Mouse (Mus musculus): ENCODE data around the gene Sgtb. TPM values are rescaled to one million over a fixed set of nuclear protein-coding genes. Genes with fewer than 3 reads are reported as not detected.

Gene Sgtb
- polyA plus RNA-seq, 1 experiment from 2014 or later = 0.47 TPM

GRCm38 (mm10) chr13:104109816-104110521 is 428 bp downstream of the Sgtb start:
- Histone ChIP-seq H3K4me3 (replicated peaks) (peak overlapping the region; percentile 69), H3K9ac (peak overlapping the region; percentile 37; the same call in 1 of the 2 replicates), H3K27ac (replicated peaks) (no peak overlapping the region), H3K36me3 (replicated peaks) (no peaks in the 10 kb centered on the region), H3K4me1 (replicated peaks) (peaks cover 21% of the 10 kb centered on the region), H3K9me3 (replicated peaks) (no peaks in the 10 kb centered on the region), H3K4me2 (peak overlapping the region; percentile 97), H3K27me3 (peaks cover 23% of the 10 kb centered on the region)
- ATAC-seq (ENCODE audit: insufficient read depth) = peak; percentile 32; the same call in 1 of the 2 replicates
- 6% methylated on average over 38 of the region's 38 CpGs for WGBS (ENCODE audit: insufficient replicate concordance)

GRCm38 (mm10) chr13:104110526-104110925 is 985 bp downstream of the Sgtb start:
- no peak overlapping the region for H3K9ac ChIP-seq
- H3K27me3 ChIP-seq = peaks cover 23% of the 10 kb centered on the region
- H3K9me3 ChIP-seq (replicated peaks) = no peaks in the 10 kb centered on the region
- 52% methylated on average over 7 of the region's 7 CpGs for WGBS (ENCODE audit: insufficient replicate concordance)
- H3K27ac ChIP-seq (replicated peaks) = no peak overlapping the region
- no peak for ATAC-seq (ENCODE audit: insufficient read depth)
- H3K36me3 ChIP-seq (replicated peaks) = no peaks in the 10 kb centered on the region
- peak overlapping the region; percentile 69; the same call in 1 of the 2 replicates for H3K4me3 ChIP-seq (replicated peaks)
- peak overlapping the region; percentile 97 for H3K4me2 ChIP-seq
- H3K4me1 ChIP-seq (replicated peaks) = peaks cover 21% of the 10 kb centered on the region

DNA sequence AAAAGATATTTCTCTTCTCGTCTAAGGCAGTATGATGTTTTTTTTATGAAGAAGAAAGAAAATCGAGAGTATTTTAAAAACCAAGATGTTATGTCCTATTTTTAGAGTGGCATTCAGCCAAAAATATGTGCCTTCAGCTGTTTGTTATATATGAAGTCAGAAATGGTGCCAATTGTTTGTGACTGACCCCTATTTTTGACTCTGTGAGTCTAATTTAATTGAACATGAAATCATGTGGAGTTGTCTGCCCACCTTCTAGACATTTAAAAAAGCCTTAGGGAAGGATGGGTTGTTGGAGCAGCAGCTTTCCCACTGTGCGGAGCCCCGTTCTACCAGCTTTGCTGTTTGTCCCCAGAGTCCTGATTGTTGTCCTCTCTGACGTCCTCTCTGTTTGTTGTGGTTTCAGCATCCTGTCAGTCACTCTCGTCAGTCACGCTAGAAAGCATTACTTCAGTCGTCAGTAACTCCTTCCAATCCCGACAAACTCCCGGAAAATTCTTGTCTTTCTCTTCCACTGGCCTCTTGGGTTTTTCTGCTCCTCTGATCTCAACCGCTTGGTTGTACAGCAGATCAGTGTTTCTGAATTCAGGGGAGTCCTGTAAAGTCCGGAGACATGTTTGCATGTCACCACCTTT is 2.8 kb downstream of the Sgtb start:
- H3K4me1 ChIP-seq (replicated peaks) = peaks cover 21% of the 10 kb centered on the region
- no peak for ATAC-seq (ENCODE audit: insufficient read depth)
- H3K9me3 ChIP-seq (replicated peaks) = no peaks in the 10 kb centered on the region
- H3K4me2 ChIP-seq = no peak overlapping the region
- no peak overlapping the region for H3K27ac ChIP-seq (replicated peaks)
- no peak overlapping the region for H3K9ac ChIP-seq
- H3K4me3 ChIP-seq (replicated peaks) = no peak overlapping the region
- no peaks in the 10 kb centered on the region for H3K36me3 ChIP-seq (replicated peaks)
- H3K27me3 ChIP-seq = peaks cover 23% of the 10 kb centered on the region
- 52% methylated on average over 12 of the region's 12 CpGs for WGBS (ENCODE audit: insufficient replicate concordance)

DNA sequence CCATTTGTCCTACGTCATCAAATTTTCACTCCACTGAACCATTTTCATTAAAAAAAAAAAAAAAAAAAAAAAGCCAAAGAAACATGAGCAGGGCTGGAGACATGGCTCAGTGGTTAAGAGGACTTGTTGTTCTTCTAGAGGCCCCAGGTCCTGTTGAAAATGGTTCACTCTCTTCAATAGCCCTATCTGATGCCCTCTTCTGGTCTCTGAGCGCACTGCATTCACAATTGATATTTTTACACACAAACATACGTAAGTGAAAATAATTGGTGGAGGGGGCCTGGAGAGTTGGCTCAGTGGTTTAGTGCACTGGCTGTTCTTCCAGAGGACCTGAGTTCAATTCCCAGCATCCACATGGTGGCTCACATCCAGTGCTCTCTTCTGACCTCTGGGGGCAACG is 4.2 kb downstream of the Sgtb start:
- Histone ChIP-seq H3K4me2 (no peak overlapping the region), H3K4me3 (replicated peaks) (no peak overlapping the region), H3K27ac (replicated peaks) (no peak overlapping the region), H3K9me3 (replicated peaks) (no peaks in the 10 kb centered on the region), H3K4me1 (replicated peaks) (peaks cover 16% of the 10 kb centered on the region), H3K27me3 (peaks cover 23% of the 10 kb centered on the region), H3K36me3 (replicated peaks) (no peaks in the 10 kb centered on the region), H3K9ac (no peak overlapping the region)
- no peak for ATAC-seq (ENCODE audit: insufficient read depth)
- 72% methylated on average over 4 of the region's 4 CpGs for WGBS (ENCODE audit: insufficient replicate concordance)

DNA sequence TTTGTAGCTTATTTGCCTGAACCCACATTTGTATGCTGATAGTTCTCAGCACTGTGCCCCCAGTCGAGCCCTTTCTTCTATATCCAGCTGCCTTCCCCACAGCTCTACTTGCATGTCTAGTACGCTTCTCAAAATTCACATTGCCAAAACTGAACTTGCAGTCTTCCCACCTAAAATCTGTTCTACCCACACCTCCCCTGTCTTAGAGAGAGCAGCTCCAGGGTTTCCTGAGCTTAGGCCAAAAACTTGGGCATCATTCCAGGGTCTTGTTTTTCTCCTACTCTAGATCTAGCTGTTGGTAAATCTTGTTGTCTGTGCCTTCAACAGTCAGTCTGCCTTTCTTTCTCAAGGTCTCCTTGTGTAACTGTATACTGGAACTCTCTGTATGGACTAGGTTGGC is 5.3 kb downstream of the Sgtb start:
- Histone ChIP-seq H3K36me3 (replicated peaks) (no peaks in the 10 kb centered on the region), H3K9ac (no peak overlapping the region), H3K4me1 (replicated peaks) (peaks cover 5% of the 10 kb centered on the region), H3K4me3 (replicated peaks) (no peak overlapping the region), H3K9me3 (replicated peaks) (no peaks in the 10 kb centered on the region), H3K27me3 (peaks cover 20% of the 10 kb centered on the region), H3K4me2 (no peak overlapping the region), H3K27ac (replicated peaks) (no peak overlapping the region)
- no peak for ATAC-seq (ENCODE audit: insufficient read depth)
- WGBS (ENCODE audit: insufficient replicate concordance) = 47% methylated on average over 2 of the region's 2 CpGs

DNA sequence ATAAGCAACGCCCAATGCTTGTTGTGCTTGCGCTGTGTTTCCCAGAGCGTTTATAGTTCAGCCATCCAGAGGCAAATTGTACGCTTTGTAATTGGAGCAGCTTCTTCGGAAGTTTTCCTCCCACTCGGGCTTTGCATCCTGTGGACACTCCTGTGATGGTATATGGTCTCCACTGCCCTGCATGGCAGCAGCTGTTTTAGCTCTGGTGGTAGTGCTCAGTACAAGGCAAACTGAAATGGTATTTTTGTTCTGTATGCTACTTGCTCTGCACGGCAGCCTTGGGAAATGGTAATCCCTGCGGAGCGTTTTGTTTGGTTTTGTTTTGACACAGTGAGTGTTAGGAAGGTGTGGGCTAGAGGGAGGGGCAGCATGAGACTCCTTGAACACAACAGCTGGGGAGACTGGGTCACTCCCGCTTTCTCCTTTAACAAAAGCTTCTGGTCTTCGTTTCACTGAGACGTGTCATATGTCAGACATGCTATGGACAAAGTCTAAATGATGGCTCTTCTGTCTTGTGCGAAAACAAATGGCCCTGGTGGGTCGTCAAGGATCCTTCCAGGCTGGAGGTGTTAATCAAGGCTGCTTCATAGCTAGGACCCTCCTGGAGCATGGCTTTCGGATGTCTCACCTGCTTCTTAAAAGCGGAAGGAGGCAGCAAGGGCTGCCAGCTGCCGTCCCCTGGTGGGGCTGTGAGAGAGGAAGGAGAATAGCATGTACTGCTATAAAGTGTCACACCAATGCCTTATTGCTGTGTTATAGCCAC is 12.7 kb downstream of the Sgtb start:
- Histone ChIP-seq H3K4me3 (replicated peaks) (no peak overlapping the region), H3K27me3 (no peaks in the 10 kb centered on the region), H3K36me3 (replicated peaks) (no peaks in the 10 kb centered on the region), H3K4me2 (no peak overlapping the region), H3K27ac (replicated peaks) (no peak overlapping the region), H3K9me3 (replicated peaks) (no peaks in the 10 kb centered on the region), H3K4me1 (replicated peaks) (0 out of 2 replicates have a peak, but pooled peaks cover 3% of the 10 kb centered on the region), H3K9ac (no peak overlapping the region)
- no peak for ATAC-seq (ENCODE audit: insufficient read depth)
- 71% methylated on average over 17 of the region's 17 CpGs for WGBS (ENCODE audit: insufficient replicate concordance)

GRCm38 (mm10) chr13:104123662-104124381 is 14.3 kb downstream of the Sgtb start:
- WGBS (ENCODE audit: insufficient replicate concordance) = 72% methylated on average over 20 of the region's 20 CpGs
- no peak for ATAC-seq (ENCODE audit: insufficient read depth)

DNA sequence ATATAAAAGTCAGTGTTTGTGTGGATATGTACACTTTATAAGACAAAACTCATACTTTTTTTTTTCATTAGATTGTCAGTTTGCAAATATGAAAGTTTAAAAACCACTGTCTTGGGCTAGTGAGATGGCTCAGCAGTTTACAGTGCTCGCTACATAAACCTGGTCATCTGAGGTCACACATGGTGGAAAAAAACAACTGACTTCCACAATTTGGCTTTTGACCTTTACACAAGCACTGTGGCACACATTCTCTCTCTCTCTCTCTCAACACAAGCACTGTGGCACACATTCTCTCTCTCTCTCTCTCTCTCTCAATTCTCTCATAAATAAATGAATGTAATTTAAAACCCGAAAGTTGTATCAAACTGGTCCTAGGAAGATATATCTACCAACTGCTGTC is 23.0 kb downstream of the Sgtb start:
- Histone ChIP-seq H3K4me3 (replicated peaks) (no peak overlapping the region), H3K4me2 (no peak overlapping the region), H3K27ac (replicated peaks) (no peak overlapping the region), H3K27me3 (no peaks in the 10 kb centered on the region), H3K9me3 (replicated peaks) (no peaks in the 10 kb centered on the region), H3K4me1 (replicated peaks) (no peaks in the 10 kb centered on the region), H3K9ac (no peak overlapping the region), H3K36me3 (replicated peaks) (no peaks in the 10 kb centered on the region)
- ATAC-seq (ENCODE audit: insufficient read depth) = no peak
- 66% methylated on average over 2 of the region's 2 CpGs for WGBS (ENCODE audit: insufficient replicate concordance)

More at GRCm38 (mm10) chr13:104123662-104124381, 14.3 kb downstream of the Sgtb start:
- H3K4me1 ChIP-seq (replicated peaks) = 0 out of 2 replicates have a peak, but pooled peaks cover 3% of the 10 kb centered on the region
- H3K36me3 ChIP-seq (replicated peaks) = no peaks in the 10 kb centered on the region
- H3K27me3 ChIP-seq = no peaks in the 10 kb centered on the region
- no peak overlapping the region for H3K4me2 ChIP-seq
- H3K9me3 ChIP-seq (replicated peaks) = no peaks in the 10 kb centered on the region
- H3K4me3 ChIP-seq (replicated peaks) = no peak overlapping the region
- H3K27ac ChIP-seq (replicated peaks) = no peak overlapping the region
- no peak overlapping the region for H3K9ac ChIP-seq

- Histone ChIP-seq H3K27me3 (no peaks in the 10 kb centered on the region), H3K4me3 (replicated peaks) (no peak overlapping the region), H3K9me3 (replicated peaks) (no peaks in the 10 kb centered on the region), H3K4me2 (no peak overlapping the region), H3K36me3 (replicated peaks) (no peaks in the 10 kb centered on the region), H3K9ac (no peak overlapping the region), H3K27ac (replicated peaks) (no peak overlapping the region), H3K4me1 (replicated peaks) (no peaks in the 10 kb centered on the region)
- WGBS (ENCODE audit: insufficient replicate concordance) = 73% methylated on average over 4 of the region's 4 CpGs
- no peak for ATAC-seq (ENCODE audit: insufficient read depth)
Measured at GRCm38 (mm10) chr13:104134510-104135085, 25.1 kb downstream of the Sgtb start.

DNA sequence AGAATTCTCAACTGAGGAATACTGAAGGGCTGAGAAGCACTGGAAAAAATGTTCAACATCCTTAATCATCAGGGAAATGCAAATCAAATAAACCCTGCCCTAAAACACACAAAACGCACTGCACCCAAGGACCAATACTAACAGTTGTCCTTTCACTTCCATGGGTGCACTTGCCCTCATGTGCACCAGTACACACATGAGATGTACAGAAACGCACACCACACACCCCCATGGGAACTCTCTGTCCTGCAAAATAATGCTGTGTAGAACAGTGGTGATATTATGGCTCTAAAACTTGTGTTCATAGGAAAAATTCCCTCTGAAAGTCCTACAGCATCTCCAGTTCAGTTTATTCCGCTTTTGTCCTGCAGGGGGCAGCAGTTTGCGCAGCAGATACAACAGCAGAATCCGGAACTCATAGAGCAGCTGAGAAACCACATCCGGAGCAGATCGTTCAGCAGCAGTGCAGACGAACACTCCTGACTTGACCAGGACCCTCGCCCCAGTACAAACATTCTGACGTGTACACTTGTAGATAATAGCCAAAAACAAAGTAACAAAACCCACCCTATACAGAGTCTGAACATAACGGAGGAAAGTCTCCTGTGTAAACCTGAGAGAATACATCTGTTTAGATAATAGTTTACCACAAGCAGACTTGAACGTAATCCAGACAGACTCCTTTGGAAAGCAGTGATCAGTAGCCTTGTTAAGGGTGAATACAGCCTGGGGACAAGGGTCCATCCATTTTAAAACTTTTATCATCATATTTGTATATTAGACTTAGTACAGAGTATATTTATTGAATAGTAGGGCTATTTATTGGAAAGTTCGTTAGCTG is 30.0 kb downstream of the Sgtb start:
- Histone ChIP-seq H3K36me3 (replicated peaks) (peaks cover 23% of the 10 kb centered on the region), H3K4me3 (replicated peaks) (peak overlapping the region; percentile 36), H3K9me3 (replicated peaks) (no peaks in the 10 kb centered on the region), H3K27me3 (no peaks in the 10 kb centered on the region), H3K9ac (0 out of 2 replicates have a peak overlapping the region, but pooled peaks have one; percentile 16), H3K4me1 (replicated peaks) (no peaks in the 10 kb centered on the region; the same call in 1 of the 2 replicates), H3K27ac (replicated peaks) (no peak overlapping the region), H3K4me2 (peak overlapping the region; percentile 57)
- WGBS (ENCODE audit: insufficient replicate concordance) = 26% methylated on average over 13 of the region's 13 CpGs
- ATAC-seq (ENCODE audit: insufficient read depth) = peak; percentile 37; the same call in 1 of the 2 replicates
